Mouse (Mus musculus): ENCODE data around the gene Tbc1d7. TPM values are rescaled to one million over a fixed set of nuclear protein-coding genes. Genes with fewer than 3 reads are reported as not detected.
A peak's percentile ranks its signal among the peaks of the same experiment; 100 is the strongest.

Tbc1d7 gene
- total RNA-seq, 2 experiments from 2014 or later: 35.9 to 36.0 TPM

- no peak for DNase-seq (ENCODE audit: extremely low spot score in 1 of 2, low spot score in 2 of 2)
- intact Hi-C loops (cut with DNase I): no loop called here
Observed at GRCm38 (mm10) chr13:43158281-43158680, 13.0 kb downstream of the Tbc1d7 start.

- no peak for DNase-seq (ENCODE audit: extremely low spot score in 1 of 2, low spot score in 2 of 2)
- intact Hi-C loops (cut with DNase I): no loop called here
Observed at GRCm38 (mm10) chr13:43157370-43157769, 13.9 kb downstream of the Tbc1d7 start.

- no peak for DNase-seq (ENCODE audit: extremely low spot score in 1 of 2, low spot score in 2 of 2)
- intact Hi-C loops (cut with DNase I): no loop called here
Observed at GRCm38 (mm10) chr13:43152005-43152520, 19.2 kb downstream of the Tbc1d7 start.

- intact Hi-C loops (cut with DNase I): no loop called here
- no peak for DNase-seq (ENCODE audit: extremely low spot score in 1 of 2, low spot score in 2 of 2)
Observed at GRCm38 (mm10) chr13:43149661-43150060, 21.6 kb downstream of the Tbc1d7 start.

- intact Hi-C loops (cut with DNase I): no loop called here
- no peak for DNase-seq (ENCODE audit: extremely low spot score in 1 of 2, low spot score in 2 of 2)
Observed at GRCm38 (mm10) chr13:43148692-43149091, 22.6 kb downstream of the Tbc1d7 start.

GRCm38 (mm10) chr13:43146515-43147258 is 24.6 kb downstream of the Tbc1d7 start:
- intact Hi-C loops (cut with DNase I): no loop called here
- no peak for DNase-seq (ENCODE audit: extremely low spot score in 1 of 2, low spot score in 2 of 2)

- DNase-seq (ENCODE audit: extremely low spot score in 1 of 2, low spot score in 2 of 2): no peak
- intact Hi-C loops (cut with DNase I): no loop called here
Observed at GRCm38 (mm10) chr13:43144720-43145418, 26.4 kb downstream of the Tbc1d7 start.

- DNase-seq (ENCODE audit: extremely low spot score in 1 of 2, low spot score in 2 of 2): no peak
- intact Hi-C loops (cut with DNase I): no loop called here
Observed at GRCm38 (mm10) chr13:43134468-43134867, 36.8 kb downstream of the Tbc1d7 start.

- DNase-seq (ENCODE audit: extremely low spot score in 1 of 2, low spot score in 2 of 2): no peak
- intact Hi-C loops (cut with DNase I): no loop called here
Observed at GRCm38 (mm10) chr13:43133400-43133799, 37.9 kb downstream of the Tbc1d7 start.

GRCm38 (mm10) chr13:43132859-43133258 is 38.4 kb downstream of the Tbc1d7 start:
- DNase-seq (ENCODE audit: extremely low spot score in 1 of 2, low spot score in 2 of 2): no peak
- intact Hi-C loops (cut with DNase I): no loop called here

GRCm38 (mm10) chr13:43131741-43132191 is 39.5 kb downstream of the Tbc1d7 start:
- intact Hi-C loops (cut with DNase I): no loop called here
- DNase-seq (ENCODE audit: extremely low spot score in 1 of 2, low spot score in 2 of 2): no peak

- intact Hi-C loops (cut with DNase I): no loop called here
- DNase-seq (ENCODE audit: extremely low spot score in 1 of 2, low spot score in 2 of 2): peak in 1 of 2 experiments; percentile 6
Observed at GRCm38 (mm10) chr13:43130161-43130560, 41.1 kb downstream of the Tbc1d7 start.

GRCm38 (mm10) chr13:43124683-43125074 is 46.6 kb downstream of the Tbc1d7 start:
- no peak for DNase-seq (ENCODE audit: extremely low spot score in 1 of 2, low spot score in 2 of 2)
- intact Hi-C loops (cut with DNase I): no loop called here

- intact Hi-C loops (cut with DNase I): no loop called here
- no peak for DNase-seq (ENCODE audit: extremely low spot score in 1 of 2, low spot score in 2 of 2)
Observed at GRCm38 (mm10) chr13:43123895-43124682, 47.2 kb downstream of the Tbc1d7 start.

GRCm38 (mm10) chr13:43122306-43123070 is 48.8 kb downstream of the Tbc1d7 start:
- intact Hi-C loops (cut with DNase I): no loop called here
- DNase-seq (ENCODE audit: extremely low spot score in 1 of 2, low spot score in 2 of 2): peak in 1 of 2 experiments; percentile 49

- intact Hi-C loops (cut with DNase I): no loop called here
- DNase-seq (ENCODE audit: extremely low spot score in 1 of 2, low spot score in 2 of 2): no peak
Observed at GRCm38 (mm10) chr13:43113141-43113540, 58.2 kb downstream of the Tbc1d7 start.

- DNase-seq (ENCODE audit: extremely low spot score in 1 of 2, low spot score in 2 of 2): no peak
- intact Hi-C loops (cut with DNase I): no loop called here
Observed at GRCm38 (mm10) chr13:43112707-43113106, 58.6 kb downstream of the Tbc1d7 start.

- intact Hi-C loops (cut with DNase I): no loop called here
- peak; percentile 44 to 57 for DNase-seq (ENCODE audit: extremely low spot score in 1 of 2, low spot score in 2 of 2)
Observed at GRCm38 (mm10) chr13:43112280-43112679, 59.0 kb downstream of the Tbc1d7 start.

- intact Hi-C loops (cut with DNase I): no loop called here
- no peak for DNase-seq (ENCODE audit: extremely low spot score in 1 of 2, low spot score in 2 of 2)
Observed at GRCm38 (mm10) chr13:43104496-43104895, 66.8 kb downstream of the Tbc1d7 start.
